Mouse (Mus musculus) kidney, adult 10 weeks (tissue): ENCODE results near the gene Dmxl2. TPM values are rescaled to one million over a fixed set of nuclear protein-coding genes. Genes with fewer than 3 reads are reported as not detected.

Experiments used
- polyA plus RNA-seq: library from polyadenylated mRNA; stranded (reverse); fragments of 350-450 nt; fragmentation: Illumina TruSeq; extraction: RNeasy Lipid Tissue Mini Kit (QIAGEN cat#74804); gene quantifications from one replicate; pipeline ENCODE4 v1.2.3, GENCODE M21; 2014; ENCODE audit warnings: low read depth, low replicate concordance

Gene Dmxl2
- polyA plus RNA-seq = 50.1 TPM

GRCm38 (mm10) chr9:54501453-54502110 lies at the start of gene Dmxl2:
TSS of gene Dmxl2 (minus strand) at chr9:54501626.

GRCm38 (mm10) chr9:54538684-54539083 lies 37.3 kb upstream of the Dmxl2 start, which contains the start of gene Sh2d7:
TSS of gene Sh2d7 (plus strand) at chr9:54538984.

Other genes starting within 250 kb of the Dmxl2 start
- not detected for gene Cyp19a1, start 233.5 kb downstream of the Dmxl2 start, polyA plus RNA-seq
- not detected for gene Gldn, start 215.1 kb downstream of the Dmxl2 start, polyA plus RNA-seq
- not detected for gene Sh2d7, start 37.4 kb upstream of the Dmxl2 start, polyA plus RNA-seq
- gene Cib2, start 58.6 kb upstream of the Dmxl2 start, polyA plus RNA-seq = 0.40 TPM
- 376 TPM for gene Idh3a, start 84.7 kb upstream of the Dmxl2 start, polyA plus RNA-seq
- gene Acsbg1, start 160.2 kb upstream of the Dmxl2 start, polyA plus RNA-seq = not detected
- 20.3 TPM for gene Dnaja4, start 197.2 kb upstream of the Dmxl2 start, polyA plus RNA-seq
- gene Wdr61, start 232.9 kb upstream of the Dmxl2 start, polyA plus RNA-seq = 107 TPM